Mouse (Mus musculus) cerebellum, postnatal 14 days (tissue): ENCODE results near the gene Rinl.
A peak's percentile ranks its signal among the peaks of the same experiment; 100 is the strongest.

ENCODE experiments used
- DNase-seq, 2 experiments: peaks; one replicate each; pipeline ENCODE4 v3.0.0; 2021; ENCODE audit warnings: mixed read lengths in 2 of 2

Gene Rinl

GRCm38 (mm10) chr7:28788307-28789195 lies at the start of gene Rinl:
Gene Rinl (plus strand): TSS chr7:28788969.
- DNase-seq, result no peak

GRCm38 (mm10) chr7:28739829-28740228 lies 48.9 kb upstream of the Rinl start:
- DNase-seq, result no peak

GRCm38 (mm10) chr7:28740949-28741348 lies 47.8 kb upstream of the Rinl start:
- DNase-seq, result no peak

DNA sequence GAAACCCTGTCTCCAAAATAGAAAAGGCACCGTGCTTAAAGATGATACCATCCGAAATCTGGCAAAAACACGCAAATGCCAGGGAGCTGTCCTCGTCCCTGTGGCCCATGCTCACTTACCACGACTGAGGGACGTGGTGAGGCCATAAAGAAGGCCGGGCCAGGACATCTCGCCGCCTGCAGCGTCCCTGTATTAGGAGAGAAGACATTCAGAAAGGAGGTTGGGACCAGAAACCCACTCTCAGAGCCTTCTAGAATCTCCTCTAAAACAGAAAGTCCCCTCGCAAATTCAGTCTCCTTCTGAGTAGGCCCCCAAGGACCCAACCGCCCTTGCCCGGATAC lies 47.4 kb upstream of the Rinl start:
- no peak for DNase-seq

GRCm38 (mm10) chr7:28741709-28742438 lies 46.9 kb upstream of the Rinl start, which contains the start of the genes Mrps12 and Sars2:
Gene Mrps12 (minus strand): TSS chr7:28741820.
Gene Sars2 (plus strand): TSS chr7:28741992.
- peak; percentile 94 to 96 for DNase-seq

GRCm38 (mm10) chr7:28749935-28750334 lies 38.8 kb upstream of the Rinl start:
- DNase-seq, result no peak

DNA sequence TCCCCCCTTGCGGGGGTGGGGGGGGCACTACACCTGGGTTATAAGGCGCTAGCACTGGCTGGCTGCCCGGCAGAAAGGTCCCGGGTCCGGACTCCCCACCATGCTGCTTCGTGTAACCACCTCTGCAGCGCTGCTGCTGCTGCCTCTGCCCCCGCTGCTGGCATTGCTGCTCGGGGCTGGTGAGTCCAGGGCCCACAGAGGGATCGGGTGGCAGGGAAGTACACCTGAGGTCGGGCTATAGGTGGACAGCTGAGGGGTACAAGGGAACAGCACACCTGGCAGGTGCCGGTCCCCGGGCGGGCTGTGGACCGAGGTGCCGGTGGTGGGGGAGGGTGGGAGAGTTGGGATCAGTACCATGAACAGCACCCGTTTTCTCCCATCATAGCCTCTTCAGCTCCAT lies 32.7 kb upstream of the Rinl start, which contains the start of gene Ccer2:
TSS of gene Ccer2 (plus strand) at position 96 of the 400 bp plus-strand sequence.
- DNase-seq, result peak in 1 of 2 experiments; percentile 38

DNA sequence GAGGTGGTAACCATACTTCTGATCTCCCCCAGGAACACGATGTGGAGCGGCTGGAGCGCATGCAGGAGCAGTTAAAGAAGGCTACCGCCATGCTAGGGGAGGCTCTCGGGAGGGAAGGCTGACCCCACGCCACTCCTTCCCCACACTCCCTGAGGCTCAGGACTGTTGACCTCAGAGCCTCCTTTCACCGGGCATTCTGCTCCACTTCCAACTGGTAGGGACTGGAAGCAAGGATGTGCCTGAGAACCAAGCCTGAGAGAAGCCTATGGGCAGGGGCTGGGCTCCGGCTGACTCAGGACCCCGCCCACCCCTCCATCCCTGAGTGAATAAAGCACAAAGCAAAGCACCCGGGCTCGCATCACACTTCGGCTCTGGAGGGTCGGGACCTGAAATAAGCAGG lies 30.1 kb upstream of the Rinl start:
- no peak for DNase-seq

GRCm38 (mm10) chr7:28761907-28762306 lies 26.9 kb upstream of the Rinl start:
- no peak for DNase-seq

DNA sequence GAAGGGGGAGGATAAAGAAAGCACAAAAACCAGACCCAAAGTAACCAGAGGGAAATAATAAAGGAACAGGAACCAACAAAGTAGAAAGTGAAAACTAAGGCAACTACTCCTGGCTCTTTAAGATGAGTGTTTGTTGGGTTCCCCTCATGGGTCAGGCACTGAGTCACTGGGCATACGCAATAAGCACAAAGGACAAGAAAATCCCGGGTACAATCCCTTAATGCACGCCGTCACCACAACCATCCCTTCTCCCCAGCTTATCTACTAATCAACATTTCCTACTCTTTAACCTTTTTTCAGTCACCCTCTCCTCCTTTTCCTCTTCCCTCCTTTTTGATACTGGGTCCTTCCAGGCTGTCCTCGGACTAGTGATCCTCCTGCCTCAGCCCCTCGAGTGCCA lies 23.6 kb upstream of the Rinl start:
- no peak for DNase-seq

DNA sequence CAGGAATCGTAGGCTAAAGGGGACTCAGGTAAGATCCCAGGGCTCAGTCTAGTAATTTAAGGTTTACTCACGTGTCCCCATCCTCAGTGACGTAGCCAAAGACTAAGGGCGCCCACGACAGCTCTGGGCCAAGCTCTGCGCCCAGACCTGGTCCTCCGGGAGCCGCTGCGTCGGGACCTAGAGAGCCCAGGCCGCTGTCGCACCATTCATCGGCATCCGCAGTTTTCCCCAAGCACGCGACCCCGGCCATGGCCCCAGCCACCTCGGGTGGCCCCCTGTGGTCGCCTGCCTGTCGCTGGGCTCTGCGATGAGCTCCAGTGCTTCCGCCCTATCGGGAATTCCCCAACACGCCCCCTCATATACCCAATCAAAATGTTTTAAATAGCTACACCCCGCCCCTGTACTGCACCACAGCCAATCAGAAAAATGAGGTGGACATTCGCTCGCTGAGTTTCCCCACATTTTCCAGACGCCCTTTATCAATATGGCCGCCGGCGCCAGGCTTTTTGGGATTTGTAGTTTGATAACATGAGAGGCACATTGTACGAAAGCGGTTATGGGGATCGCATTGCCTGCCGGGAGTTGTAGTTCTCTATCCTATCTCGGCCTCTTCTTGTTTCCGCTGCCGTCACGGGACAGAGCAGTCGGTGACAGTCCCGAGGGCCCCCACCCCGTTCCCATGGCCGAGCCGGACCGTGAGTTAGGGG lies 22.4 kb upstream of the Rinl start, which contains the start of gene Sirt2:
TSS of gene Sirt2 (plus strand) at position 563 of the 707 bp plus-strand sequence.
- DNase-seq, result peak; percentile 97

GRCm38 (mm10) chr7:28766910-28767309 lies 21.9 kb upstream of the Rinl start:
- DNase-seq, result no peak

GRCm38 (mm10) chr7:28767462-28767965 lies 21.3 kb upstream of the Rinl start, which contains the start of gene Nfkbib:
Gene Nfkbib (minus strand): TSS chr7:28767512.
- DNase-seq, result peak in 1 of 2 experiments; percentile 26

- no peak for DNase-seq
Measured at GRCm38 (mm10) chr7:28769414-28769958, 19.3 kb upstream of the Rinl start.

DNA sequence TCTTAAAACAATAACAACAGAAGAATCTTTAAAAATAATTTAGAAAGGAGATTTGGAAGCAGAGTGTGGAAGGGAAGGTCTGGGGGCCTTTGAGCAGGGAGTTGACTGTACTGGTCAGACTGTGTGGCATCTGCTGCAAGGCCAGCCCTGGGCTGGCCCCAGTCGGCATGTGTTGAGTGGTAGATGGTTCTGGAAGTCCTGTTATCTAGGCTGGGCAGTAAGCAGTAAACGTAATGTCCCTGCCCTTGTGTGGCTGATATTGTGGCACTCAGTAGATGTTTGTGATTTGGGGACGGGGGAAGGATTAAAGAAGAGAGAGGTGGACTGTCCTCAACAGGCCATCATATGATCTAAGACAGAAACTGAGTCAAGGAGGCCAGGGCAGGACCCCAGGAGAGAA lies 18.5 kb upstream of the Rinl start:
- DNase-seq, result no peak

DNA sequence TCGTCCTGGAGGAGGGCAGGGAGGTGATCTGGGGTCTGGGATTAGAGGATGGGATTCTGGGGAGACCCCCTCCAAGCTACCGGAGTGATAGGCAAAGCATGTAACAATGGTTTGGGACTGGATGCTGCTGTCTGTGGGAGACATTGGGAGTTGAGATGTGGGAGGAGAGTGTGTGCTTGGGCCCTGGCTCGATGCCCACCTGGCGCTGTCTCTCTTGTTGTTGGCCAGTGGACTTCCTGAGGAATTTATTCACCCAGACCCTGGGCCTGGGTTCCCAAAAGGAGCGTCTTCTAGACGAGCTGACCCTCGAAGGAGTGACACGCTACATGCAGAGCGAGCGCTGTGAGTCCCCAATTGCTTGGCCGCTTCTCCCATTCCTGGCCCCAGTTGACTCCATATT lies 16.9 kb upstream of the Rinl start:
- peak in 1 of 2 experiments; percentile 54 for DNase-seq

DNA sequence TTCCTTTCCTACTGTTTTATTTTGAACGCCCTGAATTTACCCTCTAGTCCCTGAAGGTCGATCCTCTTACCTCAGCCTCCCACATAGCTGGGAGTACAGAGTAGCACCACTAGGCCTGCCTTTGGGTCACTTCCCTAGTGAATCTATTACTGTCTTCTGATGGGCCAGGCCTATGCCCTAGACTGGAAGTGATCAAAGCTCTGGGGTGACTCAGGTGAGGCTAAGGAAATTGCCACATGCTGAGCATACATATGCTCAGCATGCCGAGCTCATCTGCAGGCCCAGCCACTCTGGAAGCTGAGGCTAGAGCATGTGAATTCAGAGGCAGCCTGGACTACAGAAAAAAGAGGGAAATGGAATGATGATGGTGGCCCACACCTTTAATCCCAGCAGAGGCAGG lies 15.6 kb upstream of the Rinl start:
- no peak for DNase-seq

DNA sequence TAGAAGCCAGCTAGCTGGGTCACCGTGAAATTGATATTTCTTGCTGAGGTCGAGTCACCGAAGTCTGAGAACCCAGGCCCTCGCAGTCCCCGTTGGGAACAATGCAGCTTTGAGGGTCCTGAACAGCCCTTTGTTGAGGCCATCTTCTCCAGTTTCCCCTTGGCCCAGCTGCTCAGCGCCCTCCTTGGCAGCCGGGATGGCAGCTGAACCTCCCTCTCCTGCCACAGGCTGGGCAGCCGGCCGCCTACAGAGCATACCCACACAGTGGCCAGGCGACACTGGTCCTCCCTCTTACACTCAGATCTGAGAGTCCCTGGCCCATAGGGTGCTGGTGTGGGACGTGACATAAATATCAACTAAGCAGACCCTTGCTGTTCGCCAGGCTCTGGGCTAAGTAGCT lies 14.6 kb upstream of the Rinl start:
- peak; percentile 26 to 28 for DNase-seq

GRCm38 (mm10) chr7:28775129-28775528 lies 13.6 kb upstream of the Rinl start:
- DNase-seq, result no peak

DNA sequence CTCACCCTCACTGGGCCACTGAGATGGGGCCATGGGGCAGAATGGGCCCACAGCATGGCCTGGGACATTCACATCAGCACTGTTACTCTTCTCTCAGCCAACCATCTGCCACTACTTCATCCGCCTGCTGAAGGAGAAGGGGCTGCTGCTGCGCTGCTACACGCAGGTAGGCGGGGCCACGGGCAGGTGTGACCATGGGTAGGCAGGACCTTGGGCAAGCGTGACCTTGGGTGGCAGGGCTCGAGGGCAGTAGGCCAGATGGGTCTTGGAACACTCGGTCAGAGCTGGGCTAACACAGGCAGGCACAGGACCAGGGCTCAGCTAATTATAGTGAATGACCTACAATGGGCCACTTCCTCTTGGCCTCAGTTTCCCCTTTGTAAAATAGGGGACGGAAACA lies 9.9 kb upstream of the Rinl start:
- DNase-seq, result peak in 1 of 2 experiments; percentile 28

GRCm38 (mm10) chr7:28780067-28780658 lies 8.6 kb upstream of the Rinl start:
- DNase-seq, result peak; percentile 95 to 97

GRCm38 (mm10) chr7:28780857-28781256 lies 7.9 kb upstream of the Rinl start:
- DNase-seq, result no peak
